Mouse (Mus musculus) liver, postnatal 0 days (tissue): ENCODE measurements around the gene Fbxl19.

Experiments used
- CTCF ChIP-seq: sonication (generic); IDR thresholded peaks from 2 replicates; pipeline ENCODE4 v1.5.1; 2016; ENCODE audit warnings: antibody characterized with exemption, low read depth
- EP300 ChIP-seq: IDR thresholded peaks from 2 replicates; pipeline ENCODE4 v1.6.1; 2016; ENCODE audit warnings: antibody characterized with exemption, low read depth, mild to moderate bottlenecking

DNA sequence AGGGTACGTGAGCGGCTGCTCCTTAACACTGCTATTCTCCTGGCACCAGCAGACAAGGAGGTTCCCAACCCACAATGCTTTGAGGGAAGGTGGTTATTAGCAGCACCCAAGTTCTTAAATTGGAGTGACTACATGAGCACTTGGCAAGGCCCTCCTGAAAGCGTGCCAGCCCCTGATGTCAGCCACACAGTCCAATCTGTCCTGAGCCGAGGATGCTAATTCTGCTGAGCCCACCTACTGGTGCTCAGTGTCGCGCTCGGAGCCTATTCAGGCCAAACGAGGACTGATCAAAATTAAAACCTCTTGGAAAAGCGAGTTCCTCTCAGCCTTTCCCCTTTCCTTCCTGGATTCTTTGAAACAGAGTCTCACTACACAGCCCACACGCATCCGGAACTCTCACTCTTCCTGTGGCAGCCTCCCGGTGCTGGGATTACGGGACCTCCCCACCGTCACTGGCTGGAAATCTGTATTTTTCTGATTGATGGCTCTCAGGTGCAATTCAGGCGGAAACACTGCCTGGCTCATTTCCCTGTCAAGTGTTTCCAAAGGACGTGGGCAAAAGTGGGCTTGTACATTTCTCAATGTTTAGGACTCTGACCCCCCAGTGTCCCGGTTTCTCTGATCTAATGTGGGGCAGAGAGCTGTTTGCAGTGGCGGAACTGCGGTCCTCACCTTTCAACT, 70.0 kb downstream of the Fbxl19 start:
- TF ChIP-seq CTCF, result no peak
- peak; percentile 75 for TF ChIP-seq EP300
